Mouse (Mus musculus) limb, embryonic 14.5 days (tissue): ENCODE data around the gene Ccdc86. TPM values are rescaled to one million over a fixed set of nuclear protein-coding genes. Genes with fewer than 3 reads are reported as not detected.

Experiments used
- ATAC-seq: fragments of 200-750 bp; cut with Nextera tagmentation; 2 replicates; pipeline ENCODE4 v1.8.0; 2017; ENCODE audit warnings: low read depth, moderate number of reproducible peaks, moderate TSS enrichment; ENCODE audit not compliant: low FRiP score
- DNase-seq: peaks from one replicate; pipeline ENCODE4 v3.0.0-alpha.2; 2015; ENCODE audit warnings: low spot score
- H3K27ac ChIP-seq: fragments of 300-500 bp; sonication (generic); replicated peaks from 2 replicates; pipeline ENCODE4 v1.5.1; 2014; ENCODE audit warnings: low read depth, mild to moderate bottlenecking, low read length, moderate library complexity, mixed read lengths
- H3K27me3 ChIP-seq: fragments of 300-500 bp; sonication (generic); 2 replicates; pipeline ENCODE4 v1.6.1; 2014; ENCODE audit warnings: low read length, mixed read lengths; ENCODE audit not compliant: control insufficient read depth, insufficient read depth
- H3K36me3 ChIP-seq: fragments of 300-500 bp; sonication (generic); 2 replicates; pipeline ENCODE4 v1.6.1; 2014; ENCODE audit warnings: mild to moderate bottlenecking, low read length, moderate library complexity, mixed read lengths; ENCODE audit not compliant: control insufficient read depth, insufficient read depth
- H3K4me1 ChIP-seq: fragments of 300-500 bp; sonication (generic); 2 replicates; pipeline ENCODE4 v1.6.1; 2014; ENCODE audit warnings: antibody characterized with exemption, low read length, mixed read lengths; ENCODE audit not compliant: control insufficient read depth, insufficient read depth
- H3K4me2 ChIP-seq: fragments of 300-500 bp; sonication (generic); replicated peaks from 2 replicates; pipeline ENCODE4 v1.6.1; 2014; ENCODE audit warnings: low read depth, mild to moderate bottlenecking, low read length, moderate library complexity; ENCODE audit not compliant: severe bottlenecking
- H3K4me3 ChIP-seq: fragments of 300-500 bp; sonication (generic); replicated peaks from 2 replicates; pipeline ENCODE4 v1.5.1; 2014; ENCODE audit warnings: low read length
- H3K9ac ChIP-seq: fragments of 300-500 bp; sonication (generic); 2 replicates; pipeline ENCODE4 v1.6.1; 2014; ENCODE audit warnings: mild to moderate bottlenecking, low read depth, low read length, moderate library complexity; ENCODE audit not compliant: severe bottlenecking
- H3K9me3 ChIP-seq: fragments of 300-500 bp; sonication (generic); 2 replicates; pipeline ENCODE4 v1.6.1; 2016; ENCODE audit warnings: low read length; ENCODE audit not compliant: control insufficient read depth
- POLR2A ChIP-seq: fragments of 200-500 bp; IDR thresholded peaks from 2 replicates; pipeline ENCODE4 v1.8.0; 2012; ENCODE audit warnings: inconsistent platforms, mild to moderate bottlenecking, moderate library complexity, borderline replicate concordance; ENCODE audit not compliant: insufficient read depth, insufficient read length; ENCODE audit errors: extremely low read depth
- WGBS: fragments of 180-500 bp; shearing (Covaris S2); extraction: QIAGEN DNeasy Blood & Tissue Kit; methylation state at CpG from one replicate; pipeline ENCODE4 v1.1.7; 2014; 5-methylcytosine and 5-hydroxymethylcytosine counted together
- polyA plus RNA-seq, 2 experiments: library from polyadenylated mRNA; depleted of rRNA in 1 of 2; stranded (reverse) in 1 of 2; unstranded in 1 of 2; fragments of >200 nt; fragmentation: Nextera tagmentation in 1 of 2; extraction: Ambion mirVana in 1 of 2; gene quantifications; 2 replicates each; pipeline versions ENCODE4 v1.2.1 to v1.2.3; 2012 to 2014

Ccdc86 gene
- polyA plus RNA-seq, 2 experiments, result 10.3 to 22.4 TPM

GRCm38 (mm10) chr19:10895016-10895528 lies 54.0 kb downstream of the Ccdc86 start, which contains the start of gene Prpf19:
Prpf19 (plus strand) TSS chr19:10895231.
- peak within 1 kb of the TSS; percentile 93 for H3K27ac ChIP-seq
- peak; percentile 69; the same call in 1 of the 2 replicates for TF ChIP-seq POLR2A
- peak within 1 kb of the TSS; percentile 87 for H3K4me2 ChIP-seq
- H3K9ac ChIP-seq, result peak within 1 kb of the TSS; percentile 94
- H3K9me3 ChIP-seq, result no peaks in the 10 kb centered on the region
- DNase-seq (peak; percentile 98), ATAC-seq (peak; percentile 96)
- peaks cover 11% of the 10 kb centered on the region; the same call in 1 of the 2 replicates for H3K4me1 ChIP-seq
- H3K36me3 ChIP-seq, result peaks cover 22% of the 10 kb centered on the region
- WGBS, result under 1% methylated on average over 39 of the region's 43 CpGs
- H3K4me3 ChIP-seq, result peak within 1 kb of the TSS; percentile 95
- no peaks in the 10 kb centered on the region for H3K27me3 ChIP-seq

- Histone ChIP-seq H3K4me3 (no peak overlapping the region), H3K27ac (no peak overlapping the region), H3K9me3 (no peaks in the 10 kb centered on the region), H3K4me2 (no peak overlapping the region), H3K9ac (no peak overlapping the region), H3K4me1 (peaks cover 11% of the 10 kb centered on the region; the same call in 1 of the 2 replicates), H3K27me3 (no peaks in the 10 kb centered on the region), H3K36me3 (no peaks in the 10 kb centered on the region)
- 94% methylated on average over 3 of the region's 3 CpGs for WGBS
- DNase-seq, result no peak
- no peak for ATAC-seq
- TF ChIP-seq POLR2A, result no peak
Observed at GRCm38 (mm10) chr19:10892201-10892600, 56.9 kb downstream of the Ccdc86 start.

Other genes with a start within 250 kb of the Ccdc86 start
- 0.16 and 0.28 TPM in 2 replicates for gene Cd5, start 210.3 kb downstream of the Ccdc86 start, polyA plus RNA-seq (2012; rRNA removed)
- gene Cd5, start 210.3 kb downstream of the Ccdc86 start, polyA plus RNA-seq (2014; fragmentation: Nextera tagmentation; extraction: Ambion mirVana), result 0.23 and 0.51 TPM in 2 replicates
- 0.04 and 0.10 TPM in 2 replicates for gene Cd6, start 119.2 kb downstream of the Ccdc86 start, polyA plus RNA-seq (2012; rRNA removed)
- gene Cd6, start 119.2 kb downstream of the Ccdc86 start, polyA plus RNA-seq (2014; fragmentation: Nextera tagmentation; extraction: Ambion mirVana), result 0.29 TPM in 1 of 2 replicates, not detected in the other
- gene Slc15a3, start 109.5 kb downstream of the Ccdc86 start, polyA plus RNA-seq (2012; rRNA removed), result 1.7 and 1.9 TPM in 2 replicates
- 1.1 and 2.1 TPM in 2 replicates for gene Slc15a3, start 109.5 kb downstream of the Ccdc86 start, polyA plus RNA-seq (2014; fragmentation: Nextera tagmentation; extraction: Ambion mirVana)
- gene Tmem132a, start 79.3 kb downstream of the Ccdc86 start, polyA plus RNA-seq (2012; rRNA removed), result 150 and 211 TPM in 2 replicates
- 67.8 and 76.2 TPM in 2 replicates for gene Tmem132a, start 79.3 kb downstream of the Ccdc86 start, polyA plus RNA-seq (2014; fragmentation: Nextera tagmentation; extraction: Ambion mirVana)
- 106 and 124 TPM in 2 replicates for gene Tmem109, start 67.3 kb downstream of the Ccdc86 start, polyA plus RNA-seq (2012; rRNA removed)
- gene Tmem109, start 67.3 kb downstream of the Ccdc86 start, polyA plus RNA-seq (2014; fragmentation: Nextera tagmentation; extraction: Ambion mirVana), result 126 and 128 TPM in 2 replicates
- gene Prpf19, start 54.0 kb downstream of the Ccdc86 start, polyA plus RNA-seq (2012; rRNA removed), result 360 and 433 TPM in 2 replicates
- gene Prpf19, start 54.0 kb downstream of the Ccdc86 start, polyA plus RNA-seq (2014; fragmentation: Nextera tagmentation; extraction: Ambion mirVana), result 39.7 and 43.6 TPM in 2 replicates
- gene Zp1, start 28.6 kb downstream of the Ccdc86 start, polyA plus RNA-seq (2012; rRNA removed), result 0.04 TPM in 1 of 2 replicates, not detected in the other
- gene Zp1, start 28.6 kb downstream of the Ccdc86 start, polyA plus RNA-seq (2014; fragmentation: Nextera tagmentation; extraction: Ambion mirVana), result not detected in 2 replicates
- gene Ptgdr2, start 12.1 kb downstream of the Ccdc86 start, polyA plus RNA-seq (2012; rRNA removed), result 0.15 and 0.33 TPM in 2 replicates
- 0.07 TPM in 2 replicates for gene Ptgdr2, start 12.1 kb downstream of the Ccdc86 start, polyA plus RNA-seq (2014; fragmentation: Nextera tagmentation; extraction: Ambion mirVana)
- 0.08 and 0.27 TPM in 2 replicates for gene Ms4a10, start 25.4 kb upstream of the Ccdc86 start, polyA plus RNA-seq (2012; rRNA removed)
- 0.57 TPM in 1 of 2 replicates, not detected in the other for gene Ms4a10, start 25.4 kb upstream of the Ccdc86 start, polyA plus RNA-seq (2014; fragmentation: Nextera tagmentation; extraction: Ambion mirVana)
- not detected in 2 replicates for gene Ms4a15, start 44.0 kb upstream of the Ccdc86 start, polyA plus RNA-seq (2012; rRNA removed)
- not detected in 2 replicates for gene Ms4a15, start 44.0 kb upstream of the Ccdc86 start, polyA plus RNA-seq (2014; fragmentation: Nextera tagmentation; extraction: Ambion mirVana)
- gene Ms4a18, start 68.8 kb upstream of the Ccdc86 start, polyA plus RNA-seq (2012; rRNA removed), result 0.05 TPM in 1 of 2 replicates, not detected in the other
- not detected in 2 replicates for gene Ms4a18, start 68.8 kb upstream of the Ccdc86 start, polyA plus RNA-seq (2014; fragmentation: Nextera tagmentation; extraction: Ambion mirVana)
- 0.06 TPM in 1 of 2 replicates, not detected in the other for gene Ms4a8a, start 131.8 kb upstream of the Ccdc86 start, polyA plus RNA-seq (2012; rRNA removed)
- not detected in 2 replicates for gene Ms4a8a, start 131.8 kb upstream of the Ccdc86 start, polyA plus RNA-seq (2014; fragmentation: Nextera tagmentation; extraction: Ambion mirVana)
- gene 1700017D01Rik, start 181.6 kb upstream of the Ccdc86 start, polyA plus RNA-seq (2012; rRNA removed), result not detected in 2 replicates
- not detected in 2 replicates for gene 1700017D01Rik, start 181.6 kb upstream of the Ccdc86 start, polyA plus RNA-seq (2014; fragmentation: Nextera tagmentation; extraction: Ambion mirVana)
- not detected in 2 replicates for gene 1700025F22Rik, start 216.1 kb upstream of the Ccdc86 start, polyA plus RNA-seq (2012; rRNA removed)
- not detected in 2 replicates for gene 1700025F22Rik, start 216.1 kb upstream of the Ccdc86 start, polyA plus RNA-seq (2014; fragmentation: Nextera tagmentation; extraction: Ambion mirVana)
- gene Ms4a13, start 247.5 kb upstream of the Ccdc86 start, polyA plus RNA-seq (2012; rRNA removed), result not detected in 2 replicates
- not detected in 2 replicates for gene Ms4a13, start 247.5 kb upstream of the Ccdc86 start, polyA plus RNA-seq (2014; fragmentation: Nextera tagmentation; extraction: Ambion mirVana)